Mouse (Mus musculus) left cerebral cortex, postnatal 25 days (tissue): ENCODE measurements around the gene Dgcr2. TPM values are rescaled to one million over a fixed set of nuclear protein-coding genes. Genes with fewer than 3 reads are reported as not detected.

ENCODE experiments used
- DNase-seq, 2 experiments: peaks; one replicate each; pipeline ENCODE4 v3.0.0; 2022; ENCODE audit warnings: low spot score in 2 of 2, mixed read lengths in 1 of 2
- intact Hi-C: fragments of 180-260 bp; cut with DNase I; formaldehyde crosslinking; loops from one replicate; pipeline ENCODE4 v1.15.1; 2025
- total RNA-seq, 2 experiments: library from RNA; stranded (reverse); gene quantifications; 2 replicates each; pipeline ENCODE4 v1.2.3; 2021

Dgcr2 gene
- total RNA-seq, 2 experiments from 2014 or later: 98.0 to 102 TPM

DNA sequence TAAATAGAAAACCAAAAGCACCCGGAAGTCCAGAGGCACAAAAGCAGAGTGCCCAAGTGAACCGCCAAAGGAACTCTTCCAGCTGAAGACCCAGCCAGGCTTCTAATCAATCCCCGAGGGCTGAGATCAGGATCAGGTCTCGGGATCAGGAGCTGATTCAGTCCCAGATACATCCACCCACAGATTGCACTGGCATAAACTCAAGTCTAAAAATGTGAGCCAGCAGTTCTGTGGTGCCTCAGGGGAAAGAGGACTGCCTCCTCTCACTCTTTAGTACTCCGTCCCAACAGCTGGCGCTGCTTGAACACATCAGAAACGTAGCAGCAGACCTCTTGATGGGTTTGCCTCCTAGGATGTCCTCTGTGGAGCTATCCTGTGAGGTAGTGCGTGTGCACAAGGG lies 81.8 kb downstream of the Dgcr2 start:
- intact Hi-C loops: no loop called here
- DNase-seq: no peak

DNA sequence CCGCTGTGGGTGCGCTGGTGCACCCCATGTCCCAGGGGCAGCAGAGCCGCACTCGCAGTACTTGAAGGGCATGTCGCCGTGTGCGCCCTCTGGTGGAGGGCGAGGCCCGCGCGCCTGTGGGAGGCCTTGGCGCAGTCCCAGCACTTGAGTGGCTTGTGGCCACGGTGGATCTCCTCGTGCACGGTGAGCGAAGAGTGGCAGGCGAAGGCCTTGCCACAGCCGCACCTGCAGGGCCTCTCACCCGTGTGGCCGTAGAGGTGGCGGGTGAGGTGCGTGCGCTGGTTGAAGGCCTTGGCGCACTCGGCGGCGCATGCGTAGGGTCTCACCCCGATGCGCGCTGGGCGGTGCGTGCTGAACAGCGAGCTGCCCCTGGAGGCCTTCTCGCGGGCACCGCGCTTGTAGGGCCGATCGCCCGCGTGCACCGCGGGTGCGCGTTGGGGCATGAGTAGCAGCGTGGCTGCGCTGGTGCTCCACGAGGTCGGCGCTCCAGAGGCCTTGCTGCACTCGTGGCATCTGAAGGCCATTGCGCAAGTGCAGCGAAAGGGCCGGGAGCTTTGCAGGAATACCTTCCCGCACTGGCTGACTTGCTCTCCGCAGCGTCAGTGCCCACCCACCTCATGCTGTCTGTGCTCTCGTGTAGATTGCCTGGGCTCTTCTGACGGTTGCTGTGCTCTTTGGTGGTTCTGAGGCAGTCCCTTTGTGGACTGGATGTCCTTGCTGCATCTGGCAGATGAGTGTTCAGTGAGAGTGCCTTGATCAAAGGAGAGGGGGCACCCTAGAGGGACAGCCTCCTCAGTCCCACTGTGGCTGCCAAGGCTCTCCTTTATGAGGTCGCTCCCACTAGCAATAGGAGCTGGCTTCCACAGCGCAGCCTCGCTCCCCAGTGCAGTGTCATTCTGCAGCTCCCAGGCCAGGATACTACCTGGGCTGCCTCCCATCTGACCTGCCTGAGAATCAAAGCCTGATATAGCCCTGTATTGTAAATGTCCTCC lies 82.7 kb downstream of the Dgcr2 start:
- intact Hi-C loops: no loop called here
- peak; percentile 59 to 63 for DNase-seq

DNA sequence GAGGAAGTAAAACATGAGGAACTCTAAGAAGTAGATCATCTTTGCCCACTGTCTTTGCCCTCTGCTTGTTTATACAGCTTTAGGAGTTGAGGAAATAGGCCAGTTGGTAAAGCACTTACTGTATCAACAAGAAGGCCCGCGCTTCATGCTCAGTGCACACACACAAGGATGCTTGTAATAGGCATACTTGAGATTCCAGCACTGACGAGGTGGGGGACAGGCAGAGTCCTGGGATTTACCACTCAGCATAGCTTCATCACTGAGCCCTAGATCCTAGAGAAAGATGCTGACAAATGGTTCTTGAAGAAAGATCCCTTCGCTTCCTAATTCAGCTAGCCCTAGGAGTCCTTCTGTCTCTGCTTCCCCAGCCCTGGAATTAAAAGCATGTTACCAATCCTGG lies 85.2 kb downstream of the Dgcr2 start:
- intact Hi-C loops: loop anchor here (2.0 to 5.0 kb wide), 2 partner anchors 68 to 256 kb away; no protein-coding TSS in a partner anchor
- DNase-seq: no peak

DNA sequence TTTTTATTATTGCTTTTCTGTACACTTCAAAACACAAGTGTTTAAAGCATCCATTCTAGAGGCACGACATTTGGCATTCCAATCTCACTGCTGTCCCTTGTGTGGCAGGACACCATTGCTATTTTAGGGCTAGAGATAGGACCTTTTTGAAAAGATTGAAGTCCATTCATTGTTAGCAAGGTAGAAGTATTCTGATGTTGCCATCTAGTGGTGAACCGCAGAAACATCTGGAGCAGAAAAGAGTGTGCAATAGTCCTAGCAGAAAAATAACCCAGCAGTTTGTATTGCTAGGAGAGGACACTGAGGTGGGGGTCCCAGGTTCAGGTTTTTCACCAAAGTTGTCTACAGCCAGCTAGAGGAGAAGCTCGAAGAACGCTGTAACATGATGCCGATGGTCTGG lies 86.2 kb downstream of the Dgcr2 start:
- peak in 1 of 2 experiments; percentile 59 for DNase-seq
- intact Hi-C loops: loop anchor here (2.0 to 5.0 kb wide), 2 partner anchors 67 to 255 kb away; no protein-coding TSS in a partner anchor

DNA sequence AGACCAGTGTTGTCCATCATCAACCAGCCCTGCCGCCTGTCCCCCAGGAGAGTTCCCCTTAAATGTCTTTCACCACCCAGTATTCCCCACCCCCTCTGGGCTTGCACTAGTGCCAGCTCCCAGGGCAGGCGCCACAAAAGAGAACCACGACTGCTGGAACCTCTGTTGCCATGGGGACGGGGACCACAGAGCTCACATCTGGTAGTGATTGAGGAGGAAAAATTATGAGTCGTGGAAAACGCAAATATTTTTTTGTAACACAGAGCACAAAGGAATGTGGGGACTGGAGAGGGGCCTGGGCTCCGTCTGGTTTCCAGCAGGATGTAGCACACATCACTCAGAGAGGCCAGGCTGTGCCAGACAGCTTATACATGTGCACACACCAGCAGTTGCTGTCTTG lies 88.7 kb downstream of the Dgcr2 start:
- no peak for DNase-seq
- intact Hi-C loops: loop anchor here (5.0 kb wide), 1 partner anchor 252 kb away; no protein-coding TSS in a partner anchor

DNA sequence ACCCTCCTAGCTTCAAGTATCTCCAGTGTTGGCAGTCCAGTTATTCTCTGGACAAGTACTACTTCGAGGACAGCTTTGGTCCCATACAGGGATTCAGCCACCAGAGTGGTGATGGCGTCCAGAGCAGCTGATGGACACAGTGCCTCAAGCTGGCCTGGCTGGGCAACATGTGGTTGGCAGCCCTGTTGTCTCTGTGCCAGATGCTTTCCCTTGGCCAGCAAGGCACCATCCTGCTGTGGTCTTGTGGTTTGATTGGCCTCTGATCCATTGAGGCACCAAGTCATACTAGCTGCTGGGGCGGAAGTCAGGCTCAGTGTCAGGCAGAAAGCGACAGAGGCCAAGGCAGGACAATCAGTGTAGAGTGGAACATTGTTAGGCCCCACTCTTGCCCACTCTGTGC lies 89.2 kb downstream of the Dgcr2 start:
- DNase-seq: no peak
- intact Hi-C loops: no loop called here

DNA sequence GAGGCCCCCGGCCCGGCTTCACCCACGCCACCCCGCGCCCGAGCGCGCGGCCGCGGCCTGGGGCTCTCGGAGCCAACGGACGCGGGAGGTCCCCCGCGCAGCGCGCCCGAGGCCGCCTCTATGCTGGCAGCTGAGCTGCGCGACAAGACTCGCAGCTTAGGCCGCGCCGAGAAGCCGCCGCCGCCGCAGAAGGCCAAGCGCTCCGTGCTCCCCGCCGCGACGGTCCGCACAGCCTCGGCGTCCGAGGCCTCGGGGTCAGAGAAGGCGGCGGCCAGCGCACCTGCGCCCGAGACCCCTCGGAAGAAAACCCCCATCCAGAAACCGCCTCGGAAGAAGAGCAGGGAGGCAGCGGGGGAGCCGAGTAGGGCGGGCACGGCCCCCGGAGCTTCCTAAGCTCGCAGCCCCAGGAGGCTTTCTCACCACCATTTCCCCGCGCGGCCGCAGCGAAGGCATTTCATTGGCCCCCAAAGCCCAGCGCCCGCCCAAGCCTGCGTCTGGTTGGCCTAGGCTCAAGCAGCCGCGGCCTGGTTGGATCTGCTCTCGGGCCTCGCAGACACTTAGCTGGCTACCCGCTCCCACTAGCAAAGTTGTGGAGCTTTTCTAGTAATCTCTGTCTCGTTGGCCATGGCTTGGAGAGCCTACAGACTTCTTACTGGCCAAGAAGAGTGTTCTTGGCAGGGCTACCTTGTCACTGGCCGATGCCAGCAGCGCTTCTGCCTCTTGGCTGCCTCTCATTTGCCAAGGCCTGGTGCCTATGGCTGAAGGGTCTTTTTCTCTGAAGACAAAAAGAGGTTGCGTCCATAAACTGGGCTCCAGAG lies 91.0 kb downstream of the Dgcr2 start:
- intact Hi-C loops: no loop called here
- DNase-seq: peak; percentile 92 to 94

DNA sequence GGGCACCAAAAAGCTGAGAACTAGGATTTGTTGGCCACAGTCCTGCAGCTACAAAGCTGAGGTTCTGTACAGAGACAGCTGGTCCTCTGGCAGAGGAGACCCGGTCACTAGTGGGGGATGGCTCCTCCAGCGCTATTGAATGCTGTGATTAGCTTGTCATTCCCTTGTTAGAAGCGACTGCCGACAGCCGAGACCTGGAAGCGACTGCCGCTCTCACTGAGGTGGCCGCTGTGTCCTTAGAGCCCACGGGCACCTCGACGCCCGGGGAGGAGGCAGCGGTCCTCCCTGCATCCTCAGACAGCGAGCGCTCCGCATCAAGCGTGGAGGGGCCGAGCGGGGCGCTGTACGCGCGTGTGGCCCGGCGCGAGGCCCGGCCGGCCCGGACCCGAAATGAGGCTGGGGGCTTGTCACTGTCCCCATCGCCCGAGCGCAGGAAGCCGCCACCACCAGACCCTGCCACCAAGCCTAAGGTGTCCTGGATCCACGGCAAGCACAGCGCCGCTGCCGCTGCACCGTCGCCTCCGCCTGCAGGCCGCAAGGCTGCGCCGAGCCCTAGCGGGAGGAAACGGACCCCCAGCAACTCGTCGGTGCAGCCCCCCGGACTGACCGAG lies 91.7 kb downstream of the Dgcr2 start:
- intact Hi-C loops: no loop called here
- peak; percentile 28 to 57 for DNase-seq

DNA sequence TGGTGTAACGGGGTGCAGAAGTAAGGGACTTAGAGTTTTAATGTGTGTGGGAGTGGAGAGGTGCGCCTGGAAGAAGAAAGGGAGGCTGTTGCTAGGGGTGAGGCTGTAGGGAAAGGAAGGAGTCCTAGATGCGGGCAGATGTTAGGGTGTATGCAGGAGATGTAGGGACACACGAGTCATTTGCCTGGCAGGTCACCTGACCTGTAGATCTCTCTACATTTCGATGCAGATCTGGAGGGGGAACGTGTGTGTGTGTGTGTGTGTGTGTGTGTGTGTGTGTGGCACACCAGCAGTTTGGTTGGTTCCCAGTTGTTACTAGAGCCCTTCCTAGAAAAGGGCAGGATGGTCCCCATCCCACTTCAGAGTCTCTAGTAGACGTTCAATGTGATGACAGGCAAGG lies 93.4 kb downstream of the Dgcr2 start:
- no peak for DNase-seq
- intact Hi-C loops: no loop called here

DNA sequence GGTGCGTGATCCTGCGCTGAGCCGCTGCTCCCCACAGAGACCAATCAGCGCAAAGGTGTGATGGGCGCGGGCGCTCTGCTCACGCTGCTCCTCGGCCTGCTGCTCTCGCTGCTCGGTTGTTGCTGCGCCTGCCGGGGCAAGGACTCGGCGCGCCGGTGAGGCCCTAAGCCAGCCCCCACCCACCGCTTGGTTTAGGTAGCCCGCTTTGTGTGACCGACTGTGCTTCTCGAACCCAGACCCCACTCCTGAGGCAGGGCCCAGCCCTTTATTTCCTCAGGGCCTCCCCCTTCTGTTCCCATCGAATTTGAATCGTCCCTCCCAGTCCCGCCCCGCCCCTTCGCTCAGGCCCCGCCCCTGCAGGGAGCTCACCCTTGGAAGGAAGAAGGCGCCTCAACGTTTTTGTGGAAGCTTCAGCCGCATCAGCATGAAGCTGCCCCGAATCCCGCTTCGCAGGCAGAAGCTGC lies 93.9 kb downstream of the Dgcr2 start:
- intact Hi-C loops: no loop called here
- DNase-seq: no peak

DNA sequence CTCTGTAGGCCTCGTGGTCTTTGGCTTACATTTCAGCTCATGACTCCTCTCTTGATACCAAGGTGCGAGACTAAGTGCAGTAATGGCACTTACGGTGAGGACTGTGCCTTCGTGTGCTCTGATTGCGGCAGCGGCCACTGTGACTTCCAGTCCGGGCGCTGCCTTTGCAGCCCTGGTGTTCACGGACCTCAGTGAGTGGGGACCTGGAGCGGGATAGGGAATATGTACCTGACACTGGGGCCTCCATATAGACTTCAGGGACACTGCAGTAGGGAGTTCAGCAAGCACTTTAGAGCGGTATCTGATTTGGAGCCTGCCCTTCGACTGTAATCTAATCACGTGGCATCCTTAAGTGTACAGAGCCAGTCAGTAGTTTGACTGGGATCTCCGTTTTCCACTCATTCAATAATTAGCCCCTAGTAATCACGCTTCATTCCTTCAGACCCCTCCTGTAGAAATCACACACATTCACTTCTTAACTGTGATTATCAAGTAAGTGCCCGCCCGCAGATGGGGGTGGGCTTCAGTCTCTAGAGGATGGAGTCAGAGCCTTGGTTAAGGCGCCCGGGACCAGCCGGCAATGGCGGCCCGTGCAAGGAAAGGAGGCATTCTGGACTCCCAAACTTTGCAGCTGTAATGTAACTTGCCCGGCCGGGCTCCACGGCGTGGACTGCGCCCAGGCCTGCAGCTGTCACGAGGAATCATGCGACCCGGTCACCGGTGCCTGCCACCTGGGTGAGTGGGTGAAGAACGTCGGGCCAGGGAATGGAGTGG lies 94.5 kb downstream of the Dgcr2 start:
- no peak for DNase-seq
- intact Hi-C loops: no loop called here

DNA sequence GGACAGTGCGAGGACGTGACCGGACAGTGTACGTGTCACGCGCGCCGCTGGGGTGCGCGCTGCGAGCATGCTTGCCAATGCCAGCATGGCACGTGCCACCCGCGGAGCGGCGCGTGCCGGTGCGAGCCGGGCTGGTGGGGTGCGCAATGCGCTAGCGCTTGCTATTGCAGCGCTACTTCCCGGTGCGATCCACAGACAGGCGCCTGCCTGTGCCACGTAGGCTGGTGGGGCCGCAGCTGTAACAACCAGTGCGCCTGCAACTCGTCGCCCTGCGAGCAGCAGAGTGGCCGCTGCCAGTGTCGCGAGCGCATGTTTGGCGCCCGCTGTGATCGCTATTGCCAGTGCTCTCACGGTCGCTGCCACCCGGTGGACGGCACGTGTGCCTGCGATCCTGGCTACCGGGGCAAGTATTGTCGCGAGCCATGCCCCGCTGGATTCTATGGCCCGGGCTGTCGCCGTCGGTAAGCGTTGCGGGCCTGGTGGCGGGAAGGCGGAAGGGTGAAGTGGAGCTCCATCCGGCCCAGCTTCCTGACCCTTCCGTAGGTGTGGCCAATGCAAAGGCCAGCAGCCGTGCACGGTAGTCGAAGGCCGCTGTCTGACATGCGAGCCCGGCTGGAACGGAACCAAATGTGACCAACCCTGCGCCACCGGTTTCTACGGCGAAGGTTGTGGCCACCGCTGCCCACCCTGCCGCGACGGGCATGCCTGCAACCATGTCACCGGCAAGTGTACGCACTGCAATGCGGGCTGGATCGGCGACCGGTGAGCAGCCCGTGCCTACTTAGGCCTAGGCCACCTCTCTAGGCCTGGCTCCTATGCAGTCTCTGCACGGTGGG lies 95.3 kb downstream of the Dgcr2 start:
- intact Hi-C loops: no loop called here
- DNase-seq: peak; percentile 54 to 76

DNA sequence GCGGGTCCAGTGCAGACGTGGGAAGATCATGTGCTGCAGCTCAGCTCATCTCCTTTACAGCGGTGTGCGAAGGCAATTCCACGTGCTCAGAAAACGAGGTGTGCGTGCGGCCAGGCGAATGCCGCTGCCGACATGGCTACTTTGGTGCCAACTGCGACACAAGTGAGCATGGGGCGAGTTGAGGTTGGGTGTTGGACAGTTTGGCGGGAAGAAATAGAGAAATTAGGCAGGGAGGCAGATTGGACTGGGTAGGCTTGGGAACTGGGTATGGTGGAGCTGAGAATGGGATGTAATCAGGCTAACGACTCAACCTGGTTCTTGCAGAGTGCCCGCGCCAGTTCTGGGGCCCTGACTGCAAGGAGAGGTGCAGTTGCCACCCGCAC lies 95.9 kb downstream of the Dgcr2 start:
- DNase-seq: no peak
- intact Hi-C loops: no loop called here

DNA sequence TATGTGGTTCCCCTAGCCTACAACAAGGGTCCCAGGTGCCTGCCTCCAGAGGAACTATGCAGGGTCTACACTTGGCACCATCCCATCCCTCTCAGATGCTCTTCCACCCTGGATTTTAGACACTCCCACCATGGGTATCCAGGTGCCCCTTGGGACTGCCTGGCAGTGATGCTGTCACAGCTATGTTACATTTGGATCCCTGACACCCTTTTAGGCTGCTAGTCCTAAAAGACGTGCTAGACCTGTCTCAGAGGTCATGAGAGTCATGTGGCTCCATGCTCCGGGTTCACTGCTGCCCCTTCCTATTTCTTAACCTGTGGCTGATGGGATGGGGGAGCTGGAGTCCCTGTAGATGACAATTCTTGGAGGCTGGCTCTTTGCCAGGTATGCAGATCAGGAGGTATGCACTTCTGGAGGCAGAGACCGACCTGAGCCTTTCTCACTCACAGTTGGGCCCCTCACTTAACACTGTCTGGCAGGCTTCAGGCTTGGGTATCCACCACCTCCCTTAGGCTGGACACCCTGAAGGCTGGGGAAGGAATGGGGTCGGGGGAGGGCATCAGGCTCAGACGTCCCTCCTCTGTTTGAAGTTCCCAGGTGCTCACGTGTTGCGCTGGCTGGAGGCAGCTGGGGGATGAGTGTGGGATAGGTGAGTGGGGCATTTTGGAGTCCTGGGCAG lies 96.4 kb downstream of the Dgcr2 start:
- intact Hi-C loops: no loop called here
- DNase-seq: no peak

DNA sequence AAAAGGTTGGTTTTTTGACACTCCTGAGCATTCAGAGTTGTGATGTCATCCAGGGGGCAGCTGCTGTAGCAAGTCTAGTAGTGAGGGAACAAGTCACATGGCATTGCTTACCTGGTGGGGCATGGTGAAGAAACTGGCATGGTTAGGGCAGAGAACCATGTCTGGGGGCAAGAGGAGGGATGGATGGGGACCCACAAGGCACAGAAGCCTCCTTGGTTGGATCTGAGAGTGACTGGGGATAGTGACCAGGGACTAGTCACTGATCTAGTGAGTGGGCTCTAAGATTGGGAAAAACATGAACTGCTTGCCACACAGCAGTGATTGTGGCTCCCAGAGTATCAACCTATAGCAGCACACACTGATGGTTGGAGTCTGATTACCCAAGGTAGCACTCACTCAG lies 98.8 kb downstream of the Dgcr2 start:
- intact Hi-C loops: no loop called here
- no peak for DNase-seq

DNA sequence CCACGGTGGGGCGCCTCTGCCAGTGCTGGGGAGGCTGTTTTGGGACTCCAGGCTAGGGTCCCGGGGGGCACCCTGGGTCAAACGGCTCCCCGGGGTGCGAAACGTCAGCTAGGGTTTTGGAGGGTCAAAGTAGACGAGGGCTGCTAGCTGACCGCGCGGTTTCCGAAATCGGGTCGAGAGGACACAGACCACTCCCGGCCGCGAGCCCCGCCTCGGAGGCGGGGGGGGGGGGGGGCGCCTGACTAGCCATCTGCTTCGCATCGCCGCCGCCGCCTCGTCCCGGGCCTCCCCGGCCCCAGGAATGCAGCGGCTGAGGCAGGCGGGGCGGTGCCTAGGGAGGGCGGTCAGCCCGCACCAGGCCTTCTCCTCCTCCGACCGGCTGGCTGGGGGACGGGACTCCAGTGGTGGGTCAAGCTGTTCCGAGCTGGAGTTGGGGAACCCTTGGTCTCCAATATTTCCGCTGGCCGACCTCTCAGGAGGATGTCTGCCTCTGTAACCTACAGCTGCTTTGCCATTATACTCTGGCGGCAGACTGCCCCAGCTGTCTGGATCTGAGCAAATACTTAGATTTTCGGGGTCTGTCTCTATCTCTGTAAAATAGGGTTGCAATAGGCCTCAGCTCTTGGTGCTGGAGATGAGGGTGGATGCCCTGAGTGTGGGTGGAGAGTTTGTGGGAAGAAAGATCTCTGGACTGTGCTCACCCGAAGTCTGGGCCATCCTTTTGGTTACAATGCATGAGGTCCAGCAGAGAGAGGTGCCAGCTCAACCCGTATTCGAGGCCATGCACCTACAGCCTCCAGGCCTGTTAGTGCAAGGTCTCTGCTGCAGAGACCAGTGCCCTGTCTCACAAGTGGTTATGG lies 99.8 kb downstream of the Dgcr2 start:
- intact Hi-C loops: no loop called here

DNA sequence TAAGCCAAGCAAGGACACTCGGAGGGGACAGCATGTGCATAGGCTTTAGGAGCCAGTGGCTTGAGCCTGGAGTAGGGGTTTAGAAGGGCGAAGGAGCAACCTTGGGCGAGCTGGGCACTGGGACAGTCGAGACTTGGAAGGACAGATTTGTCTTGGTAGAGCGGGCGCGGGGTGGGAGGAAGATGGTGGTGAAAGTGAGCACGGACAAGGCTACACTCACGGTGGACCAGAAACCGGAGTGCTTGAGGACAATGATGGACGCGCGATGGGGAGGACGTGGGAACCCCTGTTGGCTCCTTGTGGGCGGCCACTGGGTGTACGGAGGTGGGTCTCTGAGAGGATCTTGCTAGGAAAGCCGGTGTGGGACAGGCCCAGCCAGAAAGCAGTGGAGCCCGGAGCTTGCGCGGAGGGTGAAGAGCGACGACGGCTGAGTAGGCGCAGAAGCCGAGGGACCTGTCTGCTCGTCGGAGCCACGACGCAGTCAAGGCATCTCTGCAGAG lies 100.5 kb downstream of the Dgcr2 start:
- intact Hi-C loops: no loop called here
- DNase-seq: no peak

More for the DNA sequence above, 99.8 kb downstream of the Dgcr2 start:
- DNase-seq: no peak
